Mouse (Mus musculus) ES-Bruce4 (cell line): Measurements from ENCODE around the gene Cnnm4.

Source experiments
- CTCF ChIP-seq: IDR thresholded peaks from one replicate; pipeline ENCODE4 v1.8.1; 2011; ENCODE audit warnings: low read depth, low read length
- EP300 ChIP-seq: IDR thresholded peaks from 2 replicates; pipeline ENCODE4 v1.6.1; 2011; ENCODE audit warnings: low read depth, low read length; ENCODE audit not compliant: insufficient read depth
- POLR2A ChIP-seq: IDR thresholded peaks from one replicate; pipeline ENCODE4 v1.8.1; 2011; ENCODE audit warnings: low read length; ENCODE audit not compliant: insufficient read depth

- TF ChIP-seq POLR2A (no peak), EP300 (no peak), CTCF (no peak)
Observed at GRCm38 (mm10) chr1:36476426-36476825, 5.0 kb downstream of the Cnnm4 start.
